Mouse (Mus musculus) megakaryocyte, embryonic 14.5 days (primary cell): ENCODE data around the gene Gm16253. TPM values are rescaled to one million over a fixed set of nuclear protein-coding genes. Genes with fewer than 3 reads are reported as not detected.

Experiments used
- H3K27me3 ChIP-seq: replicated peaks from 2 replicates; pipeline ENCODE3; 2012; ENCODE audit warnings: inconsistent platforms
- H3K36me3 ChIP-seq: replicated peaks from 2 replicates; pipeline ENCODE3; 2012; ENCODE audit warnings: low read length, inconsistent platforms, mixed read lengths
- H3K4me1 ChIP-seq: 2 replicates; pipeline ENCODE4 v1.6.1; 2012; ENCODE audit warnings: inconsistent platforms
- H3K4me3 ChIP-seq: replicated peaks from 2 replicates; pipeline ENCODE3; 2012; ENCODE audit warnings: moderate library complexity, mild to moderate bottlenecking, inconsistent platforms
- H3K9me3 ChIP-seq: 2 replicates; pipeline ENCODE4 v1.6.1; 2012; ENCODE audit warnings: inconsistent platforms
- FLI1 ChIP-seq: IDR thresholded peaks from 2 replicates; pipeline ENCODE4 v1.6.1; 2012; ENCODE audit warnings: low read length, inconsistent platforms, mixed read lengths
- GATA1 ChIP-seq: IDR thresholded peaks from 3 replicates; pipeline ENCODE4 v1.6.1; 2012; ENCODE audit warnings: mixed read lengths, low read length, inconsistent platforms, borderline replicate concordance
- polyA plus RNA-seq: library from polyadenylated mRNA; stranded (reverse); fragments of >175 nt; gene quantifications from 2 replicates; pipeline ENCODE4 v1.2.3, GENCODE M21; 2012; ENCODE audit warnings: low replicate concordance; ENCODE audit not compliant: insufficient read depth

Gene Gm16253
- polyA plus RNA-seq, 1 experiment: 0.51 TPM

- TF ChIP-seq FLI1 (no peak), GATA1 (no peak)
- peaks cover 56% of the 10 kb centered on the region for H3K4me1 ChIP-seq
- H3K36me3 ChIP-seq: no peaks in the 10 kb centered on the region
Measured at GRCm38 (mm10) chr3:96571336-96571735, 5.4 kb upstream of the Gm16253 start.

GRCm38 (mm10) chr3:96571896-96572698, 4.7 kb upstream of the Gm16253 start:
- Histone ChIP-seq H3K27me3 (peaks cover 8% of the 10 kb centered on the region), H3K9me3 (no peaks in the 10 kb centered on the region), H3K4me1 (peaks cover 57% of the 10 kb centered on the region), H3K4me3 (no peak overlapping the region), H3K36me3 (no peaks in the 10 kb centered on the region)
- TF ChIP-seq FLI1 (no peak), GATA1 (no peak)

More at GRCm38 (mm10) chr3:96571336-96571735, 5.4 kb upstream of the Gm16253 start:
- Histone ChIP-seq H3K27me3 (peaks cover 8% of the 10 kb centered on the region), H3K9me3 (peaks cover 3% of the 10 kb centered on the region; the same call in 1 of the 2 replicates), H3K4me3 (no peak overlapping the region)

GRCm38 (mm10) chr3:96573611-96574511, 2.9 kb upstream of the Gm16253 start:
- Histone ChIP-seq H3K9me3 (no peaks in the 10 kb centered on the region), H3K4me1 (peaks cover 66% of the 10 kb centered on the region), H3K36me3 (peaks cover 5% of the 10 kb centered on the region), H3K4me3 (no peak overlapping the region), H3K27me3 (peaks cover 6% of the 10 kb centered on the region)
- TF ChIP-seq FLI1: no peak
- no peak for TF ChIP-seq GATA1

GRCm38 (mm10) chr3:96575272-96575984, 1.4 kb upstream of the Gm16253 start:
- Histone ChIP-seq H3K4me1 (peaks cover 71% of the 10 kb centered on the region), H3K4me3 (no peak overlapping the region), H3K36me3 (peaks cover 11% of the 10 kb centered on the region), H3K27me3 (no peaks in the 10 kb centered on the region), H3K9me3 (no peaks in the 10 kb centered on the region)
- TF ChIP-seq FLI1 (no peak), GATA1 (no peak)

GRCm38 (mm10) chr3:96576005-96576658, 652 bp upstream of the Gm16253 start:
- H3K4me1 ChIP-seq: peaks cover 71% of the 10 kb centered on the region
- peaks cover 11% of the 10 kb centered on the region for H3K36me3 ChIP-seq
- H3K4me3 ChIP-seq: peak overlapping the region; percentile 84
- H3K27me3 ChIP-seq: no peaks in the 10 kb centered on the region
- no peaks in the 10 kb centered on the region for H3K9me3 ChIP-seq
- TF ChIP-seq GATA1 (no peak), FLI1 (no peak)

- H3K36me3 ChIP-seq: peaks cover 18% of the 10 kb centered on the region
- H3K4me1 ChIP-seq: peaks cover 58% of the 10 kb centered on the region
- no peaks in the 10 kb centered on the region for H3K27me3 ChIP-seq
- peak overlapping the region; percentile 84 for H3K4me3 ChIP-seq
- H3K9me3 ChIP-seq: no peaks in the 10 kb centered on the region
- TF ChIP-seq FLI1 (no peak), GATA1 (no peak)
Measured at GRCm38 (mm10) chr3:96577566-96577965, 782 bp downstream of the Gm16253 start.

GRCm38 (mm10) chr3:96578561-96579238, 1.9 kb downstream of the Gm16253 start:
- no peak overlapping the region for H3K4me3 ChIP-seq
- TF ChIP-seq GATA1 (no peak), FLI1 (no peak)
- no peaks in the 10 kb centered on the region for H3K27me3 ChIP-seq
- peaks cover 19% of the 10 kb centered on the region for H3K36me3 ChIP-seq
- H3K4me1 ChIP-seq: peaks cover 51% of the 10 kb centered on the region
- 0 out of 2 replicates have a peak, but pooled peaks cover 1% of the 10 kb centered on the region for H3K9me3 ChIP-seq

GRCm38 (mm10) chr3:96579239-96579750, 2.5 kb downstream of the Gm16253 start:
- Histone ChIP-seq H3K4me1 (peaks cover 51% of the 10 kb centered on the region), H3K27me3 (no peaks in the 10 kb centered on the region), H3K36me3 (peaks cover 25% of the 10 kb centered on the region), H3K9me3 (peaks cover 6% of the 10 kb centered on the region; the same call in 1 of the 2 replicates), H3K4me3 (peak overlapping the region; percentile 87)
- TF ChIP-seq GATA1: no peak
- TF ChIP-seq FLI1: no peak
